Mouse (Mus musculus) ES-Bruce4 (cell line): ENCODE results near the gene Rrbp1. TPM values are rescaled to one million over a fixed set of nuclear protein-coding genes. Genes with fewer than 3 reads are reported as not detected.

Source experiments
- H3K27ac ChIP-seq: 2 replicates; pipeline ENCODE4 v1.5.1; 2012; ENCODE audit warnings: low read length, inconsistent platforms; ENCODE audit not compliant: insufficient read depth
- H3K27me3 ChIP-seq: 2 replicates; pipeline ENCODE4 v1.6.1; 2012; ENCODE audit warnings: mild to moderate bottlenecking, low read length, inconsistent platforms; ENCODE audit not compliant: control insufficient read depth, poor library complexity, insufficient read depth, severe bottlenecking
- H3K36me3 ChIP-seq: 2 replicates; pipeline ENCODE4 v1.6.1; 2012; ENCODE audit warnings: inconsistent platforms, mild to moderate bottlenecking, low read length, moderate library complexity; ENCODE audit not compliant: control insufficient read depth, poor library complexity, insufficient read depth, severe bottlenecking
- H3K4me1 ChIP-seq: one replicate; pipeline ENCODE4 v1.8.1; 2011; ENCODE audit warnings: low read length; ENCODE audit not compliant: control insufficient read depth, insufficient read depth
- H3K4me3 ChIP-seq: 2 replicates; pipeline ENCODE4 v1.5.1; 2011; ENCODE audit warnings: low read depth, mild to moderate bottlenecking, low read length
- H3K9ac ChIP-seq: 2 replicates; pipeline ENCODE4 v1.6.1; 2012; ENCODE audit warnings: low read depth, mild to moderate bottlenecking, inconsistent platforms; ENCODE audit not compliant: poor library complexity, severe bottlenecking
- H3K9me3 ChIP-seq: replicated peaks from 2 replicates; pipeline ENCODE4 v1.6.1; 2012; ENCODE audit warnings: mild to moderate bottlenecking, low read length, inconsistent platforms; ENCODE audit not compliant: control insufficient read depth, poor library complexity, insufficient read depth, severe bottlenecking
- CTCF ChIP-seq: IDR thresholded peaks from one replicate; pipeline ENCODE4 v1.8.1; 2011; ENCODE audit warnings: low read depth, low read length
- EP300 ChIP-seq: IDR thresholded peaks from 2 replicates; pipeline ENCODE4 v1.6.1; 2011; ENCODE audit warnings: low read depth, low read length; ENCODE audit not compliant: insufficient read depth
- POLR2A ChIP-seq: IDR thresholded peaks from one replicate; pipeline ENCODE4 v1.8.1; 2011; ENCODE audit warnings: low read length; ENCODE audit not compliant: insufficient read depth
- polyA plus RNA-seq: library from polyadenylated mRNA; stranded (reverse); fragments of >200 nt; gene quantifications from 2 replicates; pipeline ENCODE4 v1.2.4, GENCODE M21; 2011; ENCODE audit warnings: low read depth; ENCODE audit not compliant: missing spikeins, insufficient read depth, insufficient read length

The Rrbp1 gene
- polyA plus RNA-seq, 1 experiment: 446 TPM

GRCm38 (mm10) chr2:143955746-143956145 lies 55.3 kb downstream of the Rrbp1 start:
- no peak for TF ChIP-seq EP300
- H3K36me3 ChIP-seq: peaks cover 70% of the 10 kb centered on the region
- H3K4me1 ChIP-seq: no peaks in the 10 kb centered on the region

DNA sequence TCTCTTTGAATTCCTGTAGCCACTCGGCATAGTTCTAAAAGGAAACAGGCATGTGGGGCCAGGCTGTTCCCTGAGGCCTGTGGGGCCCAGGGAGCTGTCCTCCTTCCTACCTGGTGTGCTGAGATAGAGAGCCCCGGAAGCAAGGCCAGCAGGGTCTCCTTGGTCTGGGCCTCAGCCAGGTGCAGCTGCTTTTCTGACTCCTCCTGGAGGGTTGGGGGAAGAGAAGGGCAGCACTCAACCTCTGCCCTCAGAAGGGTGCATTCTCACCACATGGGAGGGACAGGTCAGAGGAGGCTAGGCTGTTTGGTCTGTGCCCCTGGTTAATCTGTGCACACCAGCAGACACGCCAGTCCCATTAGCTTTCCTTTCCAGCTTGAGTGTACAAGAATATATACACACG lies 56.1 kb downstream of the Rrbp1 start:
- H3K27me3 ChIP-seq: no peaks in the 10 kb centered on the region
- H3K4me3 ChIP-seq: no peak overlapping the region
- H3K36me3 ChIP-seq: peaks cover 76% of the 10 kb centered on the region
- no peak overlapping the region for H3K27ac ChIP-seq
- H3K9me3 ChIP-seq: no peaks in the 10 kb centered on the region; the same call in 1 of the 2 replicates
- no peak overlapping the region for H3K9ac ChIP-seq
- no peaks in the 10 kb centered on the region for H3K4me1 ChIP-seq
- TF ChIP-seq CTCF: no peak
- TF ChIP-seq POLR2A: no peak
- TF ChIP-seq EP300: no peak

More at GRCm38 (mm10) chr2:143955746-143956145, 55.3 kb downstream of the Rrbp1 start:
- Histone ChIP-seq H3K9ac (no peak overlapping the region), H3K27ac (no peak overlapping the region), H3K9me3 (peaks cover 4% of the 10 kb centered on the region), H3K27me3 (no peaks in the 10 kb centered on the region), H3K4me3 (no peak overlapping the region)

- H3K36me3 ChIP-seq: peaks cover 87% of the 10 kb centered on the region
- TF ChIP-seq CTCF: no peak
- TF ChIP-seq POLR2A: no peak
- no peak for TF ChIP-seq EP300
- H3K27me3 ChIP-seq: no peaks in the 10 kb centered on the region
- H3K4me3 ChIP-seq: no peak overlapping the region
- H3K9me3 ChIP-seq: no peaks in the 10 kb centered on the region
- no peaks in the 10 kb centered on the region for H3K4me1 ChIP-seq
- no peak overlapping the region for H3K9ac ChIP-seq
- no peak overlapping the region for H3K27ac ChIP-seq
Observed at GRCm38 (mm10) chr2:143953944-143954343, 57.1 kb downstream of the Rrbp1 start.

- no peaks in the 10 kb centered on the region for H3K27me3 ChIP-seq
- no peaks in the 10 kb centered on the region for H3K4me1 ChIP-seq
- no peak overlapping the region for H3K9ac ChIP-seq
- TF ChIP-seq POLR2A: no peak
- TF ChIP-seq CTCF: no peak
- no peak for TF ChIP-seq EP300
- no peak overlapping the region for H3K27ac ChIP-seq
- H3K36me3 ChIP-seq: peaks cover 93% of the 10 kb centered on the region
- no peak overlapping the region for H3K4me3 ChIP-seq
- H3K9me3 ChIP-seq: no peaks in the 10 kb centered on the region
Observed at GRCm38 (mm10) chr2:143951546-143952315, 59.3 kb downstream of the Rrbp1 start.

- TF ChIP-seq POLR2A (no peak), CTCF (no peak), EP300 (no peak)
- Histone ChIP-seq H3K27me3 (no peaks in the 10 kb centered on the region), H3K27ac (no peak overlapping the region), H3K4me3 (no peak overlapping the region), H3K9me3 (no peaks in the 10 kb centered on the region), H3K4me1 (no peaks in the 10 kb centered on the region), H3K36me3 (peaks cover 92% of the 10 kb centered on the region), H3K9ac (no peak overlapping the region)
Observed at GRCm38 (mm10) chr2:143951028-143951420, 60.0 kb downstream of the Rrbp1 start.

GRCm38 (mm10) chr2:143950290-143951027 lies 60.6 kb downstream of the Rrbp1 start:
- TF ChIP-seq POLR2A (no peak), EP300 (no peak), CTCF (no peak)
- Histone ChIP-seq H3K36me3 (peaks cover 86% of the 10 kb centered on the region), H3K4me3 (no peak overlapping the region), H3K27ac (no peak overlapping the region), H3K9me3 (no peaks in the 10 kb centered on the region), H3K4me1 (no peaks in the 10 kb centered on the region), H3K9ac (no peak overlapping the region), H3K27me3 (no peaks in the 10 kb centered on the region)
